Mouse (Mus musculus) heart, adult 2 months (tissue): ENCODE measurements around the gene Slc38a9.

Experiments
- CTCF ChIP-seq: fragments of 200-600 bp; IDR thresholded peaks from 2 replicates; pipeline ENCODE4 v1.8.1; 2022; ENCODE audit warnings: antibody characterized with exemption, mild to moderate bottlenecking, moderate library complexity
- EP300 ChIP-seq: fragments of 200-500 bp; IDR thresholded peaks from 2 replicates; pipeline ENCODE4 v1.6.1; 2011; ENCODE audit warnings: low read depth, low read length, control low read depth; ENCODE audit not compliant: insufficient read depth

GRCm38 (mm10) chr13:112738005-112738404 lies 77.5 kb downstream of the Slc38a9 start:
- TF ChIP-seq CTCF (no peak), EP300 (no peak)
